Mouse (Mus musculus) intestine, embryonic 15.5 days (tissue): ENCODE measurements around the gene Vps13d. TPM values are rescaled to one million over a fixed set of nuclear protein-coding genes. Genes with fewer than 3 reads are reported as not detected.

Experiments used
- ATAC-seq: fragments of 200-750 bp; cut with Nextera tagmentation; 2 replicates; pipeline ENCODE4 v1.8.0; 2017; ENCODE audit warnings: moderate TSS enrichment, moderate library complexity
- H3K27ac ChIP-seq: fragments of 300-500 bp; sonication (generic); 2 replicates; pipeline ENCODE4 v1.5.1; 2015; ENCODE audit warnings: mild to moderate bottlenecking, inconsistent platforms
- H3K27me3 ChIP-seq: fragments of 300-500 bp; sonication (generic); replicated peaks from 2 replicates; pipeline ENCODE4 v1.6.1; 2015; ENCODE audit warnings: inconsistent platforms
- H3K36me3 ChIP-seq: fragments of 300-500 bp; sonication (generic); 2 replicates; pipeline ENCODE4 v1.6.1; 2015; ENCODE audit warnings: inconsistent platforms
- H3K4me1 ChIP-seq: fragments of 300-500 bp; sonication (generic); replicated peaks from 2 replicates; pipeline ENCODE4 v1.6.1; 2015; ENCODE audit warnings: inconsistent platforms
- H3K4me2 ChIP-seq: fragments of 300-500 bp; sonication (generic); replicated peaks from 2 replicates; pipeline ENCODE4 v1.6.1; 2015; ENCODE audit warnings: mild to moderate bottlenecking, inconsistent platforms
- H3K4me3 ChIP-seq: fragments of 300-500 bp; sonication (generic); replicated peaks from 2 replicates; pipeline ENCODE4 v1.5.1; 2015; ENCODE audit warnings: inconsistent platforms
- H3K9ac ChIP-seq: fragments of 300-500 bp; sonication (generic); 2 replicates; pipeline ENCODE4 v1.6.1; 2015; ENCODE audit warnings: inconsistent platforms
- H3K9me3 ChIP-seq: fragments of 300-500 bp; sonication (generic); 2 replicates; pipeline ENCODE4 v1.6.1; 2016; ENCODE audit warnings: inconsistent platforms
- WGBS: fragments of 180-500 bp; shearing (Covaris S2); methylation state at CpG from one replicate; pipeline ENCODE4 v1.1.7; 2015; 5-methylcytosine and 5-hydroxymethylcytosine counted together
- polyA plus RNA-seq: library from polyadenylated mRNA; unstranded; fragments of >200 nt; fragmentation: Nextera tagmentation; extraction: Ambion mirVana; gene quantifications from 2 replicates; pipeline ENCODE4 v1.2.1, GENCODE M21; 2015

Vps13d gene
- polyA plus RNA-seq, 1 experiment from 2014 or later = 10.1 TPM

DNA sequence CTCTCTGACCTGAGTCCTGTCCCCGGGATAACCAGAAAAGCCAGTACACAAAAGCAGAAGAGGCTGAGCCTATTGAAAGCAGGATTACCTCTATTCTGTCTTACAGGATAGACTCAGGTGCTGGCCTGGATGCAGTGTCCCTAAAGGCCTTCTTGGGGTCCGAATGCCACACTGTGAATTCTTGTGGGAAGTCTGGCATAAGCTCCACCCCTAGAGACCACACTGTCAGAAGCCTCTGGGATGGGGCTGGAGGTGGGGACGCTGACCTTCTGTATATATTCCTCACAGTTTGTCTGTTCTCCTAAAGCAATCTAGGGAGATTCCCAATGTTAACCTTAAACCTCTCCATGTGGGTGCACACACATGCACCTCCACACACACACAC is 244.5 kb downstream of the Vps13d start:
- no peak for ATAC-seq

DNA sequence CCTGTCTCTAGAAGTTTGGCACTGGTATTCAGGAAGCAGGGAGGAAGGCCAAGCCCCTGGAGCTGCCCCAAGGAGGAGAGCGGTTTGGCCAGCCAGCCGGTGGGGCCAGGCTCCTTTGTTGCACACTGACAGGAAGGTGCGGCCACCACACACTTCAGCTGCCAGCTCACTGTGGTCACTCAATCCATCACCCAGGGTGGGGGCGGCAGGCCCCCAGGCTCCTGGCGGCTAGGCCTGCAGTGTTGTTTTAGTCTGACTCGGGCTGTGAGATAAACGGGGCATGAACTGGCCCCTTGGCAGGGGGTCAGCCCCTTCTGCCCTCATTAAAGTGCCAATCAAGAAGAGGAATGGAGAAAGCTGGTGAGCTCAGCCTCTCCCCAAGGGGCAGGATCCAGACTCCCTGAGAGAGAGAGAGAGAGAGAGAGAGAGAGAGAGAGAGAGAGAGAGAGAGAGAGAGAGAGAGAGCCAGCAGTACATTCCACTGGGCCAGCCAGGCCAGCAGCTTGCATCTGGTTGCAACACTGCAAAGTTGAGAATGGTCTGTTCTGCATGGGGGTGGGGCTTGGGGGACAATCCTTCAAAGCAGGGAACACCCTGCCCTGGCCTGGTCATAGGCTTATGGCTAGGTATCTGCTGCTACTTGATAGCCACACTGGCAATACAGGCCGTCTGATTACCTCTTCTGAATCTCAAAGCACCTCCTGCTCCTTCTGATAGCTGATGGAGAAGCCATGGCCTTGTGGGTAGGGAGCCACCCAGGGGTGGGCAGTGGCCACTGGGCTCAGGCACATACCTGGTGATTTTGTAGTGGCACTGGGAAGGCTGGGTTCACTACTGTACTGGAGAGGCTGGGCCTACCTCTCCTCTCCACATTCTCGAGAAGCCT is 245.1 kb downstream of the Vps13d start:
- Histone ChIP-seq H3K4me1 (peaks cover 21% of the 10 kb centered on the region), H3K4me2 (no peak overlapping the region), H3K27ac (peak overlapping the region; percentile 67), H3K9ac (peak overlapping the region; percentile 20; the same call in 1 of the 2 replicates), H3K4me3 (no peak overlapping the region), H3K9me3 (no peaks in the 10 kb centered on the region), H3K27me3 (no peaks in the 10 kb centered on the region), H3K36me3 (no peaks in the 10 kb centered on the region)
- ATAC-seq = peak; percentile 83
- 23% methylated on average over 9 of the region's 9 CpGs for WGBS

More for the DNA sequence above, 244.5 kb downstream of the Vps13d start:
- Histone ChIP-seq H3K4me1 (peaks cover 21% of the 10 kb centered on the region), H3K4me2 (no peak overlapping the region), H3K9me3 (no peaks in the 10 kb centered on the region), H3K9ac (no peak overlapping the region), H3K27ac (0 out of 2 replicates have a peak overlapping the region, but pooled peaks have one; percentile 2), H3K27me3 (no peaks in the 10 kb centered on the region), H3K4me3 (no peak overlapping the region), H3K36me3 (no peaks in the 10 kb centered on the region)
- 52% methylated on average over 3 of the region's 3 CpGs for WGBS

DNA sequence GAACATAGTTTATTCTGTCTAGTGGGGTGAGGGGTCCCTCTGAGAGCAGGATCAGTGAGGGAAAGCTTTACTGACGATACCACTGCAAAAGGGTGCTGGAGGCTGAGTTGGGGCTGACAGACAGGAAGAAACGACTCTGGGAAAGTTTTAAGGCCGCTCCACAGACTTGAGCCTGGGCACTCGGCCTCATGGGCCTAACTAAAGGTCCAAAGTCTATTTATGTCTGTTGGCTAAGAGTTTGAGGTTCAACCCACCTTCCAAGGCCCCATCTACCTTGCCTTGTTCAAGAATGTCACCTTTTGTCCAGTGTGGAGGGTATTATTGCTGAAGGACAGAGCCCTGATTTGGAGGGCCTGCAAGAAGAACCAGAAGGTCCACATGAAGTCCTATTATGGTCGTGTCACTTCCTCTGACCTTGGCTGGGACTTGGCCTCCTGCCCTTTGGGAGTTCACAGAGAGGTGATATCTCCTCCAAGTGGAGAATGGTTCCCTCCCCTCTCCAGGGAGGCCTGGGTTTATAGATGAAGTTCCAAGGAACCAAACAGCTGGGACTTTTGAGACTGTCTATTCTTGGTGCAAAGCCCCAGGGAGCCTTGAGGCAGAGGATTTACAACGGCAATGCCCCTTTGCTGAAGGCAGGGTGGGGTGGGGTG is 246.9 kb downstream of the Vps13d start:
- ATAC-seq = peak; percentile 39; the same call in 1 of the 2 replicates
- H3K4me3 ChIP-seq = no peak overlapping the region
- no peaks in the 10 kb centered on the region for H3K9me3 ChIP-seq
- no peak overlapping the region for H3K9ac ChIP-seq
- peaks cover 21% of the 10 kb centered on the region for H3K4me1 ChIP-seq
- no peaks in the 10 kb centered on the region for H3K27me3 ChIP-seq
- H3K4me2 ChIP-seq = no peak overlapping the region
- no peaks in the 10 kb centered on the region for H3K36me3 ChIP-seq
- 36% methylated on average over 6 of the region's 6 CpGs for WGBS
- peak overlapping the region; percentile 25 for H3K27ac ChIP-seq

DNA sequence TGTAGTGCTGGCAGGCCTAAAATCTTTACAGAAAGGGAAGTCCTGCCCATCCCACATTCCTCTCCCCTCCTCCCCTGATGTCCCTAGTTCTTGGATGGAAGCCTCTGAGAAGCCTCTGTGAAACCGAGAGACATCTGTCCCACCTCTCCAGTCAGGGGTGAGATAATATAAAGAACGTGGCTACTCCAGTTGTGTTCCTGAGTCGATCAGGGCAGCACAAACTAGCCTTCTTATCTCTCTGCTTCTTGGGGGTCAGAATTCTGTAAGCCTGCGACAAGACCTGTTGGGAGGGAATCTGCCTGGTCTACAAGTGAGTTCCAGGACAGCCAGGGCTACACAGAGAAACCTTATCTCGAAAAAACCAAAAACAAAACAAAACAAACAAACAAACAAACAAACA is 251.5 kb downstream of the Vps13d start:
- Histone ChIP-seq H3K4me2 (no peak overlapping the region), H3K9me3 (no peaks in the 10 kb centered on the region), H3K27ac (no peak overlapping the region), H3K4me1 (peaks cover 6% of the 10 kb centered on the region), H3K9ac (no peak overlapping the region), H3K27me3 (no peaks in the 10 kb centered on the region), H3K36me3 (no peaks in the 10 kb centered on the region), H3K4me3 (no peak overlapping the region)
- WGBS = 67% methylated on average over 5 of the region's 5 CpGs
- no peak for ATAC-seq

DNA sequence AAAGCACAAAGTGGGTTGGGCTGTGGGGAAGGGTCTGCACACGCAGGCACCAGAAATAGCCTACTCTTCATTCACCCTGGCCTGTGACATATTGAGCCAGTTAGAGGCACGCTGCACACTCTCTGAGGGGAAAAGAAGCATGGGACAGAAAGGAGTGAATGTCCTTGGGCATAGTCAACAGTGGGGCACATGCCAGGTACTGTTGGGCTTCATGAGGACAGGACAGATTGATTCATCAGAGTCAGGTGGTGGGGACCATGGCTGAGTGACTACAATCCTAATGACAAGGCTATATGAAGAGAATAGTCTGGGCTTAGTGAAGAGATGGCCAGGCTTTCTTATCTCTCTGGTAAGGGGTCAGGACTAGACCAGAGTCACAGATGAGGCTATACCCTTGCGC is 252.4 kb downstream of the Vps13d start:
- Histone ChIP-seq H3K36me3 (no peaks in the 10 kb centered on the region), H3K27me3 (no peaks in the 10 kb centered on the region), H3K4me3 (no peak overlapping the region), H3K9ac (no peak overlapping the region), H3K4me2 (no peak overlapping the region), H3K9me3 (no peaks in the 10 kb centered on the region), H3K27ac (no peak overlapping the region), H3K4me1 (no peaks in the 10 kb centered on the region)
- no peak for ATAC-seq
- WGBS = 96% methylated on average over 3 of the region's 3 CpGs

DNA sequence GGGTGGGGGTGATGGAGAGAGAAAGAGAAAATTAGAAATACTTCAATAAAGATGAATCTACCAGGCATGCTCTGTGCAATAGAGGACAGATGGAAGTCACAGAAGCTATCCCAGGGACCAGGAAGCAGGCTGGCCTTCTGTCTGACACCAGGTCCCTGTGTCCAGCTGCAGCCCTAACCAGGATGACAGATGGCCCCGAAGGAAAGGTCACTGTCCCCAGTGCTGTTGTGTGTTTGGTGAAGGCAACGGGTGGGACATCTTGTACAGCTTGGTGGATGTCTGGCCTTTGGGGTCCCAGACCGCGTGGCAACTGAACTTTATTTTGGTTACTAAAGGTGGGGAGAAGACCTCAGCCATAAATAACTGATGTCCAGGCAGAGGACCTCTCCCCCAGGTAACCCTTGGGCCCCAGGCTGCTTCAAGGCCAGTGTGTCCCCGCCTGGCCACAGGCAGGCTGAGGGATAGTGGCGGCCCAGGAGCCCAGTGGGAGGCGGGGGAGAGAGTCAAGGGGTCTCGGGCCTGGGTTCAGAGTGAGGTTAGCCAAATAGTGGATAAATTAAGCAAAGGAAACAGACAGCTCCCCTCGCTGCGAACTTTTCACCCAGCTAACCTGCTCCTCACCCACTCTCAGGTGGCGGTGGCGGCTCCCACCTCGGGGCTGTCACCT is 253.9 kb downstream of the Vps13d start:
- Histone ChIP-seq H3K4me3 (no peak overlapping the region), H3K27ac (no peak overlapping the region), H3K9ac (no peak overlapping the region), H3K4me2 (no peak overlapping the region), H3K36me3 (no peaks in the 10 kb centered on the region), H3K9me3 (no peaks in the 10 kb centered on the region), H3K4me1 (no peaks in the 10 kb centered on the region), H3K27me3 (no peaks in the 10 kb centered on the region)
- no peak for ATAC-seq
- WGBS = 49% methylated on average over 13 of the region's 13 CpGs

DNA sequence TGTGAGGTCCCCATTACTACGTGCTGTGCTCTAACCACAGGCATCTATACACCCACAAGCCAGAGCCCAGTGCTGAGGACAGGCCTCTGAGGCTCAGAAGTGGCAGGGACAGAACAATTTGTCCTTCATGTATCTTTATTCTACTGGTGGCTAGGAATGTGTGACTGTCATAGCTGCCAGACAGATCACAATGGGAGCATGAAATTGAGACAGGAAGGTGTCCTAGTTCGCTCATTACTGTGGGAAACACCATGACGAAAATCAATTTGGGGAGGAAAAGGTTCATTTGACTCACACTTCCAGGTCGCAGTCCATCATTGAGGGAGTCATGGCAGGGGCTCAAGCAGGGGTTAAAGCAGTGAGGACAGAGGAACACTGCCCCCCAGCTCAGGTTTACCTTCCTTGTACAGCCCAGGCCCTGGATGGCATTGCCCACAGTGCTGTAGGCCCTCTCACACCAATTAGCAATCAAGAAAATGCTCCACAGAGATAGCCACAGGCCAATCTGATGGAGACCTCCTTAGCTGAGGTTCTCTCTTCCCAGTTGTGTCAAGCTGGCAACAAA is 254.9 kb downstream of the Vps13d start:
- Histone ChIP-seq H3K4me1 (no peaks in the 10 kb centered on the region), H3K4me3 (no peak overlapping the region), H3K36me3 (no peaks in the 10 kb centered on the region), H3K9ac (no peak overlapping the region), H3K4me2 (no peak overlapping the region), H3K27me3 (no peaks in the 10 kb centered on the region), H3K27ac (no peak overlapping the region), H3K9me3 (no peaks in the 10 kb centered on the region)
- no peak for ATAC-seq
- 84% methylated on average over 4 of the region's 4 CpGs for WGBS

DNA sequence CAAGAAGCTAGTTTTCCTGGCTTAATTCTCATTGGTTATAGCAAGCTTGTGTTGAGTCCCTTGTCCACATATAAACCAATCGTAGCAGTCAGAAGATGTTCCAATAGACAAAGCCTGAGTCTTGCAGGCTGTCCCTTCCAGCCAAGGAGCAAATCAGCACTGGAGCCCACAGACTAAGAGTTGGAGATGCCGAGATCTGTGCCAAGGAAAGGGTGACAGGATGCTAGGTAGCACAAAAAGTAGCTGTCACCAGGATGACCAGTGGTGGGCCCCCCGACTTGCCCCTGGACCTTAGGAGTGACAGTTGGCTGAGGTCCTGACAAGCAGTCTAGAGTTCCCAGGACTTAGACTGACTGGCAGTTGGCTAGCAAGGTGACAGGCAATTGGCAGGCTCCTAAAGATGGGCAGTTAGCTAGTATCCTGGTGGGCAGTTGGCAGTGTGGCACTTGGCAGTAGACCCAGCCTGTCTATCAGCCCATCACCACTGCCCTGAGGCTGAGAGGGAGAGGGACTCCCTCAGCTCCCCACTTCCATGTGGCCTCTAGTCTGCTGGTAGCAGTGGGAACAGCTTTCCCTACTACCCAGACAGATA is 258.1 kb downstream of the Vps13d start:
- Histone ChIP-seq H3K4me1 (no peaks in the 10 kb centered on the region), H3K9me3 (no peaks in the 10 kb centered on the region), H3K36me3 (no peaks in the 10 kb centered on the region), H3K4me3 (no peak overlapping the region), H3K27me3 (no peaks in the 10 kb centered on the region), H3K27ac (no peak overlapping the region), H3K4me2 (no peak overlapping the region), H3K9ac (no peak overlapping the region)
- 89% methylated on average over 3 of the region's 3 CpGs for WGBS
- no peak for ATAC-seq

DNA sequence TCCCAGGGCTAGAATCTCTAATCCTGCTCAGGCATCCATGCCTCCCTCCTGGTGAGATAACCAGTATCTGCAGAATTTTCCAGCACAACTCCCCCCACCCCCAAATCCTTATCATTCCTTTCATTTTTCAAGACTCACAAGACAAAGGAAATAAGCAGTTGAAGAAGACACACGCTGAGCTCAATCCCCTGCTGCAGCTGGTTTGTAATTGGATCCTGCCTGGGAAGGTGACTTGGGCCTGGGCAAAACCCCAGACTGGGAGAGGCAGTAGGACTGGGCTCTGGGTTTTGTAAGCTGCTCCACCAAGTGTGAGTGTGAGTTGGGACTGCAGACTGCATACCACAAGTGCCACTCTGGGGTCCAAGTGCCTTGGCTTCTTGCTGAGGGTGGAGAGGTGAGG is 260.3 kb downstream of the Vps13d start:
- Histone ChIP-seq H3K4me3 (no peak overlapping the region), H3K9ac (no peak overlapping the region), H3K4me1 (peaks cover 20% of the 10 kb centered on the region), H3K4me2 (no peak overlapping the region), H3K27ac (no peak overlapping the region), H3K9me3 (no peaks in the 10 kb centered on the region), H3K36me3 (no peaks in the 10 kb centered on the region), H3K27me3 (no peaks in the 10 kb centered on the region)
- WGBS = 26% methylated on average over 1 of the region's 1 CpGs
- no peak for ATAC-seq

DNA sequence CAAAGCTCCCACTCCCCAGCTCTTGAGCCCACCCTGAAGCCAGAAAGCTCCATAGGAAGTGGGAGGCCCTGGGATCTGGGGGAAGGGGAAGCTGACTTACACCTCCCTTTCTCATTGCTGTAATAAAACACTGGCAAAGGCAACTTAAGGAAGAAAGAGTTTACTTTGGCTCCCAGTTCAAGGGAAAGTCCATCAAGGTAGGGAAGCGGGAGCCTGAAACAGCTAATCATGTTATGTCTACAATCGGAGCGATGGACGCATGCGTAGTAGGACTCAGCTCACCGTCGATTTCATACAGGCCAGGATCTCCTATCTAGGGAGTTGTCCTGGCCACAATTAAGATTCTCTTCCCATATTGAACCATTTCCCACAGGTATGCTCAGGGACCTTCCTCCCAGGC is 263.6 kb downstream of the Vps13d start:
- Histone ChIP-seq H3K4me1 (peaks cover 20% of the 10 kb centered on the region), H3K9me3 (no peaks in the 10 kb centered on the region), H3K4me3 (no peak overlapping the region), H3K9ac (no peak overlapping the region), H3K36me3 (peaks cover under 1% of the 10 kb centered on the region; the same call in 1 of the 2 replicates), H3K27me3 (no peaks in the 10 kb centered on the region), H3K4me2 (no peak overlapping the region), H3K27ac (no peak overlapping the region)
- ATAC-seq = peak; percentile 32
- WGBS = 67% methylated on average over 7 of the region's 7 CpGs

DNA sequence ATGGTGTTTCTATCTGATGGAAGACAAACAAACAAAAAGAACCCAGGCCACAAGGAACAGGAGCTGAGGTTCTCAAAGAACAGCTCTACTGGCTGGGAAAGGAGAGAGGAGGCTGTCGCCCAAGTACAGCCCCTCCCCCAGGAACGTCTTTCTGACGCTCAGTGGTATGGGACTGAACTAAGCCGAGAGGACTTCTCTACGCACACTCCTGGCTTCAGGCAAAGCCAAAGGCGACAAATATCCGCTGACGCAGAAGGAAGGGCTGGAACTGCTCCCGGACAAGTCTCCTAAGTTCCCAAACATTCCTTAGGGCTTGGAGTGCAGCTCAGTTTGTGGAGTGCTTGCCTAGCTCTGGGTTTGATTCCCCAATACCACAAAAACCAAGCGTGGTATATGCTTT is 264.4 kb downstream of the Vps13d start:
- H3K27me3 ChIP-seq = no peaks in the 10 kb centered on the region
- H3K9ac ChIP-seq = no peak overlapping the region
- H3K4me2 ChIP-seq = no peak overlapping the region
- H3K27ac ChIP-seq = 0 out of 2 replicates have a peak overlapping the region, but pooled peaks have one; percentile 25
- 15% methylated on average over 10 of the region's 10 CpGs for WGBS
- H3K9me3 ChIP-seq = no peaks in the 10 kb centered on the region
- peaks cover 6% of the 10 kb centered on the region; the same call in 1 of the 2 replicates for H3K36me3 ChIP-seq
- no peak overlapping the region for H3K4me3 ChIP-seq
- H3K4me1 ChIP-seq = peaks cover 20% of the 10 kb centered on the region
- ATAC-seq = peak; percentile 78

DNA sequence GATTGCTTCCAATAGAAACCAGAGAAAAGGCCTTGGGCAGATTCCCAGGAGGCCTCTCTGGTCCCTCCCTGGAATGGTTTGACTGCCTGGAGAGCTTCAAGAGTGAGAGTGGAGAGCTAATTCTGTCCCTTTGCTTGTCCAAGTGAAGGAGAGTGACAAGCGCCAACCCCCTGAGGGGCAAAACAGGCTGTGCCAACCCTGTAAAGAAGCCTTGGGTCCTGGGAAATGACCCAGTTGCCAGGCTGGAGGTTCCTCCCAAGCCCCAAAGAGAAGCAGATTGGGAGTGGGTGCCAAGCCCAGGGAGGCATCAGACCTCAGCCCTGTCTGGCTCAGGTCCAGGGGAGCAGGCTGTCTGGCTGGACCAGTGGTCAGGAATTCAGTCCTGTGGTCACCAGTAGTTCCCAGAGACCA is 265.0 kb downstream of the Vps13d start:
- H3K4me3 ChIP-seq = no peak overlapping the region
- ATAC-seq = peak; percentile 31; the same call in 1 of the 2 replicates
- peak overlapping the region; percentile 25 for H3K27ac ChIP-seq
- WGBS = 88% methylated on average over 1 of the region's 1 CpGs
- H3K4me2 ChIP-seq = no peak overlapping the region
- H3K27me3 ChIP-seq = no peaks in the 10 kb centered on the region
- H3K36me3 ChIP-seq = peaks cover 6% of the 10 kb centered on the region; the same call in 1 of the 2 replicates
- H3K9ac ChIP-seq = no peak overlapping the region
- H3K9me3 ChIP-seq = no peaks in the 10 kb centered on the region
- H3K4me1 ChIP-seq = peaks cover 20% of the 10 kb centered on the region
